In genomic region chr9:65372449-65372848, GRCm38 (mm10) we compare ENCODE assay signal across 10 mouse cellular contexts. TPM values are rescaled to one million over a fixed set of nuclear protein-coding genes. Genes with fewer than 3 reads are reported as not detected.
DNase-seq lines count a peak whose midpoint lies in the region; ATAC-seq and TF ChIP-seq lines count a peak whose summit lies in the region.
"Had no signal": no experiment of that assay in that cellular context is flagged by ENCODE, and none has a peak within 500 bp of the region (broad histone marks: within the 10 kb centered on the region; RNA-seq: fewer than 3 reads in every experiment).

No protein-coding gene starts in this region.

- TF ChIP-seq EP300 in heart, adult 2 months (IDR thresholded peaks at IDR 0.05; ENCODE audit: insufficient read depth, low read depth, low read length), result no peak

- no peak overlapping the region for H3K4me2 ChIP-seq in heart, embryonic 12.5 days
- H3K4me2 ChIP-seq in forebrain, embryonic 16.5 days (ENCODE audit: low read length), result no peak overlapping the region
- H3K4me2 ChIP-seq in hindbrain, embryonic 14.5 days (replicated peaks), result no peak overlapping the region
- H3K4me2 ChIP-seq: limb, embryonic 15.5 days had no signal

- H3K27me3 ChIP-seq in heart, adult 2 months (ENCODE audit: control insufficient read depth, insufficient read depth, low read length), result no peaks in the 10 kb centered on the region
- H3K27me3 ChIP-seq in heart, embryonic 12.5 days (replicated peaks), result no peaks in the 10 kb centered on the region
- no peaks in the 10 kb centered on the region for H3K27me3 ChIP-seq in thymus, adult 2 months (ENCODE audit: control insufficient read depth, insufficient read depth, low read length)
- no peaks in the 10 kb centered on the region for H3K27me3 ChIP-seq in forebrain, embryonic 16.5 days (replicated peaks; ENCODE audit: control insufficient read depth, insufficient read depth, low read length)
- no peaks in the 10 kb centered on the region for H3K27me3 ChIP-seq in hindbrain, embryonic 14.5 days (ENCODE audit: control insufficient read depth, insufficient read depth, low read length)
- H3K27me3 ChIP-seq: limb, embryonic 15.5 days had no signal

- H3K4me1 ChIP-seq in heart, adult 2 months (ENCODE audit: control insufficient read depth, insufficient read depth, low read length), result no peaks in the 10 kb centered on the region
- H3K4me1 ChIP-seq in heart, embryonic 12.5 days (replicated peaks), result peaks cover 6% of the 10 kb centered on the region; the same call in 1 of the 2 replicates
- H3K4me1 ChIP-seq in thymus, adult 2 months (replicated peaks; ENCODE audit: control insufficient read depth, insufficient read depth, low read length), result peaks cover 10% of the 10 kb centered on the region
- no peaks in the 10 kb centered on the region for H3K4me1 ChIP-seq in forebrain, embryonic 16.5 days (replicated peaks; ENCODE audit: control insufficient read depth, insufficient read depth, low read length)
- no peaks in the 10 kb centered on the region for H3K4me1 ChIP-seq in hindbrain, embryonic 14.5 days (replicated peaks; ENCODE audit: control insufficient read depth, insufficient read depth, low read length)
- H3K4me1 ChIP-seq: limb, embryonic 15.5 days had no signal

- H3K36me3 ChIP-seq in heart, adult 2 months (ENCODE audit: control insufficient read depth, insufficient read depth, low read length), result no peaks in the 10 kb centered on the region
- H3K36me3 ChIP-seq in heart, embryonic 12.5 days, result peaks cover 15% of the 10 kb centered on the region
- H3K36me3 ChIP-seq in thymus, adult 2 months (ENCODE audit: control insufficient read depth, insufficient read depth, low read length), result no peaks in the 10 kb centered on the region
- no peaks in the 10 kb centered on the region for H3K36me3 ChIP-seq in forebrain, embryonic 16.5 days (ENCODE audit: control insufficient read depth, insufficient read depth)
- H3K36me3 ChIP-seq in hindbrain, embryonic 14.5 days (replicated peaks; ENCODE audit: control insufficient read depth, insufficient read depth), result peaks cover 37% of the 10 kb centered on the region

- H3K9ac ChIP-seq in heart, adult 2 months (ENCODE audit: low read depth, low read length), result no peak overlapping the region
- no peak overlapping the region for H3K9ac ChIP-seq in heart, embryonic 12.5 days
- no peak overlapping the region for H3K9ac ChIP-seq in forebrain, embryonic 16.5 days (replicated peaks; ENCODE audit: low read depth, low read length)
- H3K9ac ChIP-seq in hindbrain, embryonic 14.5 days, result no peak overlapping the region
- H3K9ac ChIP-seq: limb, embryonic 15.5 days had no signal

- H3K79me2 ChIP-seq in heart, adult 2 months (replicated peaks; ENCODE audit: control insufficient read depth, insufficient read depth, low read length), result no peaks in the 10 kb centered on the region

- peak; percentile 76 for TF ChIP-seq CTCF in heart, adult 2 months (IDR thresholded peaks at IDR 0.05)
- TF ChIP-seq CTCF in thymus, adult 2 months (IDR thresholded peaks at IDR 0.05; ENCODE audit: borderline replicate concordance, control insufficient read depth, extremely low read depth, insufficient read depth, low read length, poor library complexity), result no peak

- no peak for DNase-seq in heart, adult 2 months
- peak; percentile 49 for DNase-seq in thymus, adult 2 months
- DNase-seq in thymus, adult 18-20 months, result no peak
- DNase-seq in kidney, postnatal 4 days, result peak; percentile 76 to 78
- peak; percentile 84 for DNase-seq in thymus, postnatal 4 days
- no peak for DNase-seq in hindbrain, embryonic 14.5 days (ENCODE audit: low spot score)

- TF ChIP-seq POLR2A in heart, adult 2 months (IDR thresholded peaks at IDR 0.05; ENCODE audit: insufficient read depth, low read depth, low read length), result no peak
- no peak for TF ChIP-seq POLR2A in thymus, adult 2 months (IDR thresholded peaks at IDR 0.05; ENCODE audit: control insufficient read depth, extremely low read depth, insufficient read depth, low read length, poor library complexity)

- intact Hi-C loops in heart, adult 2 months (cut with DNase I), result no loop called here

- H3K9me3 ChIP-seq in heart, embryonic 12.5 days (replicated peaks), result no peaks in the 10 kb centered on the region
- H3K9me3 ChIP-seq in forebrain, embryonic 16.5 days (ENCODE audit: control insufficient read depth, low read length), result no peaks in the 10 kb centered on the region
- H3K9me3 ChIP-seq in hindbrain, embryonic 14.5 days (ENCODE audit: control insufficient read depth, low read length), result no peaks in the 10 kb centered on the region
- H3K9me3 ChIP-seq: limb, embryonic 15.5 days had no signal

- no peak for ATAC-seq in heart, embryonic 12.5 days (ENCODE audit: insufficient number of reproducible peaks, low FRiP score)
- ATAC-seq in forebrain, embryonic 16.5 days, result no peak
- ATAC-seq in hindbrain, embryonic 14.5 days (ENCODE audit: low FRiP score), result no peak

- H3K4me3 ChIP-seq in heart, adult 2 months, result no peak overlapping the region
- no peak overlapping the region for H3K4me3 ChIP-seq in heart, embryonic 12.5 days
- no peak overlapping the region for H3K4me3 ChIP-seq in thymus, adult 2 months (ENCODE audit: control insufficient read depth, insufficient read depth, low read length)
- H3K4me3 ChIP-seq in forebrain, embryonic 16.5 days (replicated peaks; ENCODE audit: low read length), result no peak overlapping the region
- H3K4me3 ChIP-seq in hindbrain, embryonic 14.5 days (replicated peaks; ENCODE audit: low read length), result no peak overlapping the region
- H3K4me3 ChIP-seq: limb, embryonic 15.5 days had no signal

- WGBS in heart, adult 2 months, result 72% methylated on average over 4 of the region's 4 CpGs
- WGBS in heart, embryonic 12.5 days, result 69% methylated on average over 4 of the region's 4 CpGs
- 58% methylated on average over 4 of the region's 4 CpGs for WGBS in thymus, adult 2 months
- WGBS in forebrain, embryonic 16.5 days, result 69% methylated on average over 4 of the region's 4 CpGs
- 76% methylated on average over 4 of the region's 4 CpGs for WGBS in hindbrain, embryonic 14.5 days

- no peak overlapping the region for H3K27ac ChIP-seq in heart, adult 2 months
- H3K27ac ChIP-seq in heart, embryonic 12.5 days (ENCODE audit: poor library complexity, severe bottlenecking), result no peak overlapping the region
- no peak overlapping the region for H3K27ac ChIP-seq in thymus, adult 2 months (ENCODE audit: control insufficient read depth, insufficient read depth, low read length)
- H3K27ac ChIP-seq in forebrain, embryonic 16.5 days (ENCODE audit: low read length), result no peak overlapping the region
- no peak overlapping the region for H3K27ac ChIP-seq in hindbrain, embryonic 14.5 days
- H3K27ac ChIP-seq: limb, embryonic 15.5 days had no signal

RNA-seq across cellular contexts. Expression of gene Ubap1l, which starts 11.6 kb away (rescaled TPM):
- under 1 TPM in 1 of 2 experiments, not detected in 1; 0.18 TPM for total RNA-seq in heart, adult 2 months (2021)
- polyA plus RNA-seq in heart, adult 2 months (2012; rRNA removed), result 0.15 and 0.18 TPM in 2 replicates
- 0.11 TPM in 1 of 2 replicates, not detected in the other for polyA plus RNA-seq in heart, embryonic 12.5 days (2016; fragmentation: Nextera tagmentation; extraction: Ambion mirVana)
- 0.42 and 0.66 TPM in 2 replicates for polyA plus RNA-seq in thymus, adult 2 months (2012; rRNA removed)
- 0.31 and 0.98 TPM in 2 replicates for polyA plus RNA-seq in forebrain, embryonic 16.5 days (2015; fragmentation: Nextera tagmentation; extraction: Ambion mirVana)
- polyA plus RNA-seq in hindbrain, embryonic 14.5 days (2014; fragmentation: Nextera tagmentation; extraction: Ambion mirVana), result 2.8 and 4.2 TPM in 2 replicates
- polyA plus RNA-seq: heart, embryonic 14.5 days had no signal

RNA-seq across cellular contexts. Expression of gene Kbtbd13, which starts 19.0 kb away (rescaled TPM):
- total RNA-seq in heart, adult 2 months (2021), result 1 to 10 TPM; 2.1 to 2.6 TPM
- 2.4 and 4.0 TPM in 2 replicates for polyA plus RNA-seq in heart, adult 2 months (2012; rRNA removed)
- polyA plus RNA-seq in heart, embryonic 12.5 days (2016; fragmentation: Nextera tagmentation; extraction: Ambion mirVana), result 2.0 and 2.8 TPM in 2 replicates
- polyA plus RNA-seq in thymus, adult 2 months (2012; rRNA removed), result 0.41 and 0.43 TPM in 2 replicates
- 0.81 and 1.2 TPM in 2 replicates for polyA plus RNA-seq in forebrain, embryonic 16.5 days (2015; fragmentation: Nextera tagmentation; extraction: Ambion mirVana)
- polyA plus RNA-seq in hindbrain, embryonic 14.5 days (2014; fragmentation: Nextera tagmentation; extraction: Ambion mirVana), result 0.52 and 0.70 TPM in 2 replicates

RNA-seq across cellular contexts. Expression of gene Rasl12, which starts 25.9 kb away (rescaled TPM):
- 1 to 10 TPM; 7.2 to 8.3 TPM for total RNA-seq in heart, adult 2 months (2021)
- polyA plus RNA-seq in heart, adult 2 months (2012; rRNA removed), result 19.8 and 20.5 TPM in 2 replicates
- polyA plus RNA-seq in heart, embryonic 12.5 days (2016; fragmentation: Nextera tagmentation; extraction: Ambion mirVana), result 3.0 and 3.7 TPM in 2 replicates
- polyA plus RNA-seq in thymus, adult 2 months (2012; rRNA removed), result 7.8 TPM in 2 replicates
- polyA plus RNA-seq in forebrain, embryonic 16.5 days (2015; fragmentation: Nextera tagmentation; extraction: Ambion mirVana), result 6.7 and 6.8 TPM in 2 replicates
- 7.6 and 7.9 TPM in 2 replicates for polyA plus RNA-seq in hindbrain, embryonic 14.5 days (2014; fragmentation: Nextera tagmentation; extraction: Ambion mirVana)

RNA-seq across cellular contexts. Expression of gene Pdcd7, which starts 26.5 kb away (rescaled TPM):
- total RNA-seq in heart, adult 2 months (2021), result 10 to 100 TPM; 13.6 to 13.9 TPM
- 6.6 and 9.7 TPM in 2 replicates for polyA plus RNA-seq in heart, adult 2 months (2012; rRNA removed)
- 9.5 and 9.9 TPM in 2 replicates for polyA plus RNA-seq in heart, embryonic 12.5 days (2016; fragmentation: Nextera tagmentation; extraction: Ambion mirVana)
- 23.3 and 29.2 TPM in 2 replicates for polyA plus RNA-seq in thymus, adult 2 months (2012; rRNA removed)
- polyA plus RNA-seq in forebrain, embryonic 16.5 days (2015; fragmentation: Nextera tagmentation; extraction: Ambion mirVana), result 8.6 and 9.6 TPM in 2 replicates
- polyA plus RNA-seq in hindbrain, embryonic 14.5 days (2014; fragmentation: Nextera tagmentation; extraction: Ambion mirVana), result 10.7 and 13.3 TPM in 2 replicates

RNA-seq across cellular contexts. Expression of gene Slc51b, which starts 50.3 kb away (rescaled TPM):
- not detected for total RNA-seq in heart, adult 2 months (2021)
- polyA plus RNA-seq in heart, adult 2 months (2012; rRNA removed), result not detected in 2 replicates
- not detected in 2 replicates for polyA plus RNA-seq in heart, embryonic 12.5 days (2016; fragmentation: Nextera tagmentation; extraction: Ambion mirVana)
- polyA plus RNA-seq in thymus, adult 2 months (2012; rRNA removed), result 0.22 TPM in 1 of 2 replicates, not detected in the other
- polyA plus RNA-seq in forebrain, embryonic 16.5 days (2015; fragmentation: Nextera tagmentation; extraction: Ambion mirVana), result not detected in 2 replicates
- polyA plus RNA-seq in hindbrain, embryonic 14.5 days (2014; fragmentation: Nextera tagmentation; extraction: Ambion mirVana), result not detected in 2 replicates
- polyA plus RNA-seq: heart, embryonic 14.5 days; limb, embryonic 15.5 days had no signal

Comparison
In these comparisons a context has a peak if more than half of its experiments do, and no peak if none do; other contexts are left out.
1. DNase-seq: peak in thymus, adult 2 months (single experiment), kidney, postnatal 4 days (2 of 2) and thymus, postnatal 4 days (single experiment); none in heart, adult 2 months (0 of 2), thymus, adult 18-20 months (0 of 2) and hindbrain, embryonic 14.5 days (single experiment).